Mouse (Mus musculus): ENCODE data around the gene Dscaml1. TPM values are rescaled to one million over a fixed set of nuclear protein-coding genes. Genes with fewer than 3 reads are reported as not detected.

Dscaml1 gene
- polyA plus RNA-seq, 1 experiment from 2014 or later: 7.0 TPM

DNA sequence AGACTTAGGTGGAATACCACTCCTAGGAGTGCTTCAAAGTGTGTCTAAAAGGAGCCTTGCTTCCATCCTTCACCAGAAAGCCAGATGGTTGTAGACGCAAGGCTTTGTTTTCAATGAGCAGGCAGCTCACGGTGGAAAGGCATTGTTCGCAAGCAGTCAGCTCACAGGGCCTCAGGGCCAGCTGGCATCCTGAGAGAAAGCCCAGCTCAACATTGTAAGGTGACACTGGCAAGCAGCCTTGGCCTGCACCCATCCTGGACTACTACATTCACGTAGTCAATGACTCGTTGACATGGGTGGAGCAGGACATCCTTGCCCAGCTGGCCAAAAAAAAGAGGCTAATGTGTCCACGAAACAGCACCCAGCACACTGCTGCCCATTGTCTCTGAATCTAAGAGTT lies 134.6 kb downstream of the Dscaml1 start:
- Histone ChIP-seq H3K27ac (peak overlapping the region; percentile 8; the same call in 1 of the 2 replicates), H3K4me1 (peaks cover 4% of the 10 kb centered on the region; the same call in 1 of the 2 replicates), H3K9ac (no peak overlapping the region), H3K9me3 (no peaks in the 10 kb centered on the region), H3K4me3 (replicated peaks) (no peak overlapping the region), H3K4me2 (no peak overlapping the region), H3K36me3 (replicated peaks) (no peaks in the 10 kb centered on the region), H3K27me3 (no peaks in the 10 kb centered on the region)
- 66% methylated on average over 6 of the region's 6 CpGs for WGBS
- ATAC-seq (ENCODE audit: low FRiP score): no peak

DNA sequence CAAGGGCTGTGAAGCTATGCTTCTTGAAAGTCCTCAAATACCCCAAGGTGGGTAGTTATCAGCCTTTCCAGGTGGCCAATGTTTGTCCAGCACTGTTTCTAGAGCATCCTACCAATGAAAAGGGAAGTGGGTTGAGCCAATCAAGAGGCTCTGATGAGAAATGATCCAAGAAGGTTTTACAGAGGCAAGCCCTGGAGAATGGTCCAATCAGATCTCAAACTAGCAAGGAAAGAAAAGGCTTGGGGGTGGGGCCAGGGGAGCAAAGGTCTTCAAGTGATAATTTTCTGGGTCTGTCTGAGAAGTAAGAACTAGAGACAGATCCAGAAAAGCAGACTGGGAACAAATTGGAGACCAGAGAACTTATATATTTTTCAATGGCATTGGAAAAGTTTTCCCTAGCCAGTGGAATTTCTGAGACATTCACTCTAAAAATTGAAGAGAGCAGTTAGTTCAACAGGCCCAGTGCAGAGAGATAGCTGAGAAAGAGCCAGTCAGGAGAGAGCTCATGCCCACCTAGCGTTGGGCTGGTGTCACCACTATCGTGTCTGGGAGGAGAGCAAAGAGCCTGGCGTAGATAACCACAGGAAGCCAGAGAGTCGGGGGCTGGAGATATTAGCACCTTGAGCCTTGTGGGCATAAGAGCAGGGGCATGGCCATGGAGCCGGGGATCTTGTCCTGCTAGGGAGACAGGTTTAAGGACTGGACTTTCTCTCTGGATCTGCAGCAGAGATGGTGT lies 140.6 kb downstream of the Dscaml1 start:
- Histone ChIP-seq H3K9ac (no peak overlapping the region), H3K36me3 (replicated peaks) (no peaks in the 10 kb centered on the region), H3K27me3 (no peaks in the 10 kb centered on the region), H3K4me3 (replicated peaks) (no peak overlapping the region), H3K4me1 (no peaks in the 10 kb centered on the region), H3K9me3 (no peaks in the 10 kb centered on the region), H3K27ac (no peak overlapping the region), H3K4me2 (no peak overlapping the region)
- WGBS: 84% methylated on average over 5 of the region's 5 CpGs
- no peak for ATAC-seq (ENCODE audit: low FRiP score)

DNA sequence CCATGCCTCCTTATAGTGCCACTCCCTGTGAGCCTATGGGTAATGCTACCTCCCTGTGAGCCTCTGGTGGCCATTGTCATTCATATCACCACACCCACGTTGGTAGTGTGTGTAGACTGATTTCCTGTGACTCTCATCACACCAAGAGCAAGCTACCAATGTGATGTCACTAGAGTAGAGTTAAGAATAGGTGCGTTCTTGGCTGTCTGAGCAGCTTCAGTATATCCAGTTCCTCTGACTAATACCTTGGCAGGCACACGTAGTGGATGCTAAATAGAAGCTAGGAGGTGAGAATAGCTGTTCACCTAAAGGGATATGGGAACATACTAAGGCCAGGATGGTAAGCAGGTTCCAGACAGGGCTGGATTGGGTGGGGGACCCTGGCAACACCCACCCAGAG lies 143.3 kb downstream of the Dscaml1 start:
- WGBS: 76% methylated on average over 3 of the region's 3 CpGs
- no peak for ATAC-seq (ENCODE audit: low FRiP score)
- 0 out of 2 replicates have a peak, but pooled peaks cover 5% of the 10 kb centered on the region for H3K27me3 ChIP-seq
- no peak overlapping the region for H3K9ac ChIP-seq
- H3K4me3 ChIP-seq (replicated peaks): no peak overlapping the region
- H3K4me2 ChIP-seq: no peak overlapping the region
- peaks cover 11% of the 10 kb centered on the region for H3K4me1 ChIP-seq
- no peak overlapping the region for H3K27ac ChIP-seq
- H3K36me3 ChIP-seq (replicated peaks): no peaks in the 10 kb centered on the region
- H3K9me3 ChIP-seq: no peaks in the 10 kb centered on the region

DNA sequence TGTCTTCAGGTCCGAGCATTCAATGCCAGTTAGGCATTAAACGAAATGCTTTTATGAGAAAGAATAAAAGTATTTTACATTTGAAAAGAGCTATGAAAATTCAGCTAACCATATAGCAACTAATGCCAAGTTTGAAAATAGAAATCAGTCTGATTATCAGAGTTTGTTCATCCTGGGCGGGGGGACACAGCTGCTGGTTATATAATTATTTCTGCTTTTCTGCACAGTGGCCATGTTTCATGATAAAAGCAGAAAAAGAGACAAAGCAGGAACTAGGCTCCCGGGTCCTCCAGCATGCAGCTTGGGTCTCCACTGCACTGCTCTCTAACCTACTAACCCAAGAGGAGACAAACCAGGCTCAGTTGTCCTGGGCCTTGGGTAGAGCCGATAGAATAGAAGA lies 143.9 kb downstream of the Dscaml1 start:
- Histone ChIP-seq H3K36me3 (replicated peaks) (no peaks in the 10 kb centered on the region), H3K9me3 (no peaks in the 10 kb centered on the region), H3K4me2 (no peak overlapping the region), H3K4me3 (replicated peaks) (no peak overlapping the region), H3K27me3 (0 out of 2 replicates have a peak, but pooled peaks cover 5% of the 10 kb centered on the region), H3K4me1 (peaks cover 11% of the 10 kb centered on the region), H3K27ac (no peak overlapping the region), H3K9ac (no peak overlapping the region)
- no peak for ATAC-seq (ENCODE audit: low FRiP score)
- WGBS: 76% methylated on average over 5 of the region's 5 CpGs

DNA sequence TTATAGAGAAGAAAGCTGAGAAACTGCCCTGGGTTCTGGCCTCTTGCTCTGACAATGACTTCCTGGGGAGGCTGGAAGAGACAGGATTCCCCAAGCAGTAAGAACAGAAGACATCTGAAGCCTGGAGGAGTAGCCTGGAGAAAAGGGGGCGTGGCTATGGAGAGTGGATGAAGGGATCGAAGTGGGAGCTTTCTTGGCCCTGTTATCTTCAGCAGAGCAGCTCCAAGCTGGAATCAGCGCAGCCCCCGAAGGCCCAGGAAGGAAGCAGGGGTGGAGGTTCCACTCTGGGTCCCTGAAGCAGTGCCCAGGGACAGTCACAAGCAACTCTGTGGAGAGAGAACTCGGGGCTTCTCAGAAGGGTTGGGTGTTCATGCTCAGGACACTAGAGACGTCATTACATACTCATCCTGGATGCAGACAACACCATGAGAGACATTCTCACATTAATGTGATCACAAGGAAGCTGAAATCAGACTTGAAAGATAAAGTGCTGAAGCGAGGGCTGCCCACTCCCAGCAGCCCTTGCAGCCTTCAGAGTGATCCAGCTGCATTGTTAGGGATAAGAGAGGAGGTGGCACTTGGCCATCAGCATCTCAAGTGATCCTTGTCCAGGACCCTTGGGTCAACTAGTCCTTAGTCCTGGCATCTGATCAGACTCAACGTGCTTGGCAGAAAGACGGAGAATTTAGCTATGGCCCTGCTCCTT lies 146.5 kb downstream of the Dscaml1 start:
- no peaks in the 10 kb centered on the region for H3K9me3 ChIP-seq
- peaks cover 11% of the 10 kb centered on the region for H3K4me1 ChIP-seq
- no peak overlapping the region for H3K4me2 ChIP-seq
- no peak overlapping the region; the same call in 1 of the 2 replicates for H3K9ac ChIP-seq
- H3K27ac ChIP-seq: no peak overlapping the region
- H3K4me3 ChIP-seq (replicated peaks): no peak overlapping the region
- H3K27me3 ChIP-seq: 0 out of 2 replicates have a peak, but pooled peaks cover 5% of the 10 kb centered on the region
- WGBS: 39% methylated on average over 9 of the region's 9 CpGs
- no peaks in the 10 kb centered on the region for H3K36me3 ChIP-seq (replicated peaks)
- no peak for ATAC-seq (ENCODE audit: low FRiP score)

DNA sequence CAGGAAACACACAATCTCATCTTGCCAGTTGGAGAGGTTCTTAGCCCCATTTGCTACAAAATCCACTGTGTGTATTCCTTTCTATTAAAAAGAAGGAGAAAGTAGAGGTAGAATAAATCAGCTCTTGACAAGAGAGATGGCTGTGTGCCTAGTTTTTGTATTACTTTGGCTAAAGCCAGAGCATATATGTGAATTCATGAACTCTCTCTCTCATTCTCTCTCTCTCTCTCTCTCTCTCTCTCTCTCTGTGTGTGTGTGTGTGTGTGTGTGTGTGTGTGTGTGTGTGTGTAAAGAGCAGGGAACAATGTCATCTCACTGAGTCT lies 147.0 kb downstream of the Dscaml1 start:
- Histone ChIP-seq H3K27me3 (0 out of 2 replicates have a peak, but pooled peaks cover 5% of the 10 kb centered on the region), H3K36me3 (replicated peaks) (no peaks in the 10 kb centered on the region), H3K4me1 (peaks cover 11% of the 10 kb centered on the region), H3K27ac (no peak overlapping the region), H3K4me2 (no peak overlapping the region), H3K9ac (no peak overlapping the region), H3K9me3 (no peaks in the 10 kb centered on the region), H3K4me3 (replicated peaks) (no peak overlapping the region)
- ATAC-seq (ENCODE audit: low FRiP score): no peak

DNA sequence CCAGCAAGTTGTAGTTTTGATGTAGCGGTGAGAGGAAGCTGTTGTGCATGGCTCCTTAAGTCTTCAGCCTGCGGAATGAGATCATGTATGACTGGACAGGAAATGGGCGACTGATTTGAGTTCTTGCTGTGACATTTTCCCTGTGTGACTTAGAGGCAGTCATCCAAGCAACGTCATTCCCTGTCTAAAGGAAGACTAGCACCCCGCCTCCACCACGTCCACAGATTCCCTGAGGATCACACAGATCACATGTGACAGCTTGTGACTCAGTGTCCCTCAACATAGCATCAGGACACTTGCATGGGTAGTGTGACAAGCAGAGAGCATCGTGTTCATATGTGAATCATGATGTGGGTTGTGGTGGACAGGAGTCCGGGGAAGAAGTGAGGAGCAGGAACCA lies 147.6 kb downstream of the Dscaml1 start:
- Histone ChIP-seq H3K4me2 (no peak overlapping the region), H3K27me3 (0 out of 2 replicates have a peak, but pooled peaks cover 5% of the 10 kb centered on the region), H3K9ac (no peak overlapping the region), H3K4me3 (replicated peaks) (no peak overlapping the region), H3K4me1 (peaks cover 11% of the 10 kb centered on the region), H3K9me3 (no peaks in the 10 kb centered on the region), H3K36me3 (replicated peaks) (no peaks in the 10 kb centered on the region), H3K27ac (no peak overlapping the region)
- no peak for ATAC-seq (ENCODE audit: low FRiP score)
- 85% methylated on average over 8 of the region's 8 CpGs for WGBS

DNA sequence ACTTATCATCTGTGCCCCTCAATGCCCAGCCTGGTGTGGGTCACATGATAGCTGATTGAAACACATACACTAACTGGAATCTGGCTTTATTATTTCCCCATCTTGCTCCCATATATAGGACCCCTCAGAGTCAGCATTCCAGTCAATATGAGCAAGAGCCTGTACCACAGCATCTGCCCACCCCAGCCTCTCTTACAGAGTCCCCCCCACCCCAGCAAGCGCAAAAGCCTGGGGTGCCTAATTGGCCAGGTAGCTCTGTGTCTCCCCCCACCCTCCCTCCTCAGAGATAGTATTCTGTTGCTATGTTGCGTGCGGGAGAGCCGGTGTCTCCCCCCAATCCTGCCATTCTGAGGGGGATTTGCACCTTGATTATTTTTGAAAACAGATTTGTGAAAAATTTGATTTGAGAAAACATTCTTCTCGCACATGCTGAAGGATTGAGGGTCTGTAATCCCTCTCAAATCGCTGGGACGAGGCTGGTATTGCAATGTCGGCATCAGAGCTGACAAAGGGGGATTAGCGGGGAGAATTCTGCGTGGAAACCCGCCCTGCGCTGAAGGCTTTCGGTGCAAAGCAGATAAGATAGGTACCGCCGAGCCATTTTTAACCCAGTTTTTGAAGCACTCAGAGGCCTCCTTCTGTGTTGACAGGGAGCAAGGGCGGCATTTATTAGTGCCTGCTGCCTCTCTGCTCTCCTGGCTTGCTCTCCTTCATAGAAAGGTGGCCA lies 153.8 kb downstream of the Dscaml1 start:
- H3K36me3 ChIP-seq (replicated peaks): no peaks in the 10 kb centered on the region
- H3K27ac ChIP-seq: no peak overlapping the region

DNA sequence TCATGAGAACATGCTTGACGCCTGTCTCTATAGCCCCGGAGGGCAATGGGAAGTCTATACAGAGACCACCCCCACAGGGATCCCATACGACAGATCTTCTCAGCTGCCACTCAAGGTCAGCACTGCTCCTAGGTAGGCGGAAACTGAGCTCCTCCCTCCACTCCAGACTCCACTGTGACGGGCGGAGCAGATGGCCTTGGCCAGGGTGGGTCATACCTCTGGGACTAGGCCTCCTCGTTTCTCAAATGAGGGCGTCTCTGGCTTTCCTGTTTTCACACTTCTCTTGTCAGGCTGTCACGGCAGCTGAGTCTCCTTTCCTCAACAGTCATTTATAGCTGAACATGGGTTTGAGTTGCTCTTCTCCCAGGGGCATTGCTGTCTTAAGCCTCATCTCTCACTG lies 160.0 kb downstream of the Dscaml1 start:
- Histone ChIP-seq H3K9ac (no peak overlapping the region), H3K27me3 (0 out of 2 replicates have a peak, but pooled peaks cover 2% of the 10 kb centered on the region), H3K27ac (no peak overlapping the region), H3K4me3 (replicated peaks) (no peak overlapping the region), H3K36me3 (replicated peaks) (no peaks in the 10 kb centered on the region), H3K9me3 (no peaks in the 10 kb centered on the region), H3K4me1 (peaks cover 14% of the 10 kb centered on the region), H3K4me2 (no peak overlapping the region)
- 68% methylated on average over 9 of the region's 9 CpGs for WGBS
- ATAC-seq (ENCODE audit: low FRiP score): peak; percentile 69; the same call in 1 of the 2 replicates

More for the DNA sequence above, 153.8 kb downstream of the Dscaml1 start:
- no peak overlapping the region for H3K9ac ChIP-seq
- no peak overlapping the region for H3K4me3 ChIP-seq (replicated peaks)
- no peaks in the 10 kb centered on the region for H3K27me3 ChIP-seq
- H3K4me1 ChIP-seq: peaks cover 4% of the 10 kb centered on the region
- WGBS: 61% methylated on average over 16 of the region's 16 CpGs
- no peak overlapping the region for H3K4me2 ChIP-seq
- no peaks in the 10 kb centered on the region for H3K9me3 ChIP-seq
- ATAC-seq (ENCODE audit: low FRiP score): no peak

DNA sequence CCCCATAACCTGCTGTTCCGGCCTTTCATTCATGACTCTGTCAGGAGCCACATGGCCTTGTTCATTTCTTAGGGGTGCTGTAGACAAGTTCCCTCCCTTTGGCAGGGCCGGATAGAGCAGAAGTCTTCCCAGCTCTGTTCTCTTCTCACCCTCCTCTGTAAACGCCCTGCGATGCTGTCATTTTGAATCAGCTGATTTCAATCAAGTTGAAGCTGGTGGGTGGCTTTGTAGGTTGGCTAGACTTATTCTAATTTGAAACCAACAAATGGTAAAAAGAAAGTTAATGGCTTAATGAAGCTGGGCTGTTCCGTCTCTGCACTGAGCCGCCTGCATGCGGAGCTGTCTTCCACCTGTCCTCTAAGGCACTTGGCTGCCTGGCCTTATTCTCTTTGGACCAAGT lies 161.3 kb downstream of the Dscaml1 start:
- Histone ChIP-seq H3K27me3 (0 out of 2 replicates have a peak, but pooled peaks cover 2% of the 10 kb centered on the region), H3K4me1 (peaks cover 18% of the 10 kb centered on the region), H3K9ac (no peak overlapping the region), H3K9me3 (no peaks in the 10 kb centered on the region), H3K36me3 (replicated peaks) (no peaks in the 10 kb centered on the region), H3K27ac (no peak overlapping the region), H3K4me2 (no peak overlapping the region), H3K4me3 (replicated peaks) (no peak overlapping the region)
- WGBS: 78% methylated on average over 7 of the region's 7 CpGs
- ATAC-seq (ENCODE audit: low FRiP score): no peak

DNA sequence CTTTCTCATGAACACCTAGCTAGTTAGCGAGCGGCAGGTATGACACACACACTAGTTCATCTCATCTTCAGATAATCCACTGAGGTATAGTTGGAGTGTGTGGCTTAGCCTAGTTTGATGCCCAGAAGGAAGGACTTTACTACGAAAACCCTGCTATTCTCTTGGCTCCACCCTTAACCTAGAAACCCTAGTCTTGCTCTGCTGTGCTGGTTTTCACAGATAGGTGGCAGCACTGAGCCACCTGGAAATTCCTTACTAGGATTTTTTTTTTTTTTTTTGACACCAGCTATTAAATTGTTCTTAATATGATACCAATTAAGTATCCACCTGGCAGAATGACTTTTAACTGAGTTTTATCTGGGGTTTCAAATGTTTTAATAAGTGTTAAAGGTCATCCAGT lies 163.4 kb downstream of the Dscaml1 start:
- ATAC-seq (ENCODE audit: low FRiP score): no peak
- WGBS: 75% methylated on average over 3 of the region's 3 CpGs
- peaks cover 14% of the 10 kb centered on the region for H3K4me1 ChIP-seq

DNA sequence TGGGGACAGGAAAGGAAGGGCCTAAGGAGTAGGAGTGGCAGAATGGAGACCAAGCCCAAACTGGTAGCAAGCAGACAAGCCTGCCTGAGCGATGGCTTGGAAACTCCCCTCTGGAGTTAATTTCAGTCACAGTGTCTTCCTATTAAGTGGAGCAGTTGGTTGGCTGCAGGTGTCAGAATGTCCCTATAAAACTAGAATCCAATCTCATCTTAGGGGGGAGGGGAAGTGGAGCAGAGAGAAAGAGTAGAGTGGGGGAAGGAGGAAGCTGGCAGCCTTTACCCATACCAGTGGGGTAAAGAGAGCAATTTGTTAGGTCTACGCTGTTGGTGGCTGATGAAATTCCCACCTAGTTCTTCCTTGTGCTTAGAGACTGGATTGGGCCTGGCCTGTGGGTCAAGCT lies 164.6 kb downstream of the Dscaml1 start:
- no peak for ATAC-seq (ENCODE audit: low FRiP score)
- Histone ChIP-seq H3K27ac (no peak overlapping the region), H3K36me3 (replicated peaks) (no peaks in the 10 kb centered on the region), H3K4me1 (peaks cover 9% of the 10 kb centered on the region; the same call in 1 of the 2 replicates), H3K27me3 (no peaks in the 10 kb centered on the region), H3K9me3 (no peaks in the 10 kb centered on the region), H3K4me3 (replicated peaks) (no peak overlapping the region), H3K4me2 (no peak overlapping the region), H3K9ac (no peak overlapping the region)
- 95% methylated on average over 2 of the region's 2 CpGs for WGBS

More for the DNA sequence above, 163.4 kb downstream of the Dscaml1 start:
- Histone ChIP-seq H3K9ac (no peak overlapping the region), H3K4me3 (replicated peaks) (no peak overlapping the region), H3K27ac (no peak overlapping the region), H3K4me2 (no peak overlapping the region), H3K36me3 (replicated peaks) (no peaks in the 10 kb centered on the region), H3K27me3 (0 out of 2 replicates have a peak, but pooled peaks cover 2% of the 10 kb centered on the region), H3K9me3 (no peaks in the 10 kb centered on the region)
